Mouse (Mus musculus) erythroblast, embryonic 14.5 days (primary cell): ENCODE measurements around the gene Olfr519.

Experiments used
- GATA1 ChIP-seq: IDR thresholded peaks from 2 replicates; pipeline ENCODE4 v1.6.1; 2012; ENCODE audit warnings: low read length, inconsistent platforms, mixed read lengths
- TAL1 ChIP-seq: IDR thresholded peaks from 3 replicates; pipeline ENCODE4 v1.6.1; 2012; ENCODE audit warnings: low read length, inconsistent platforms, mixed read lengths

- TF ChIP-seq TAL1 = no peak
- TF ChIP-seq GATA1 = no peak
These were observed 42.4 kb upstream of the Olfr519 start for GRCm38 (mm10) chr7:108936591-108936990.
